Mouse (Mus musculus) naive thymus-derived CD4-positive, alpha-beta T cell, adult 2 months (primary cell): ENCODE results near the gene Pold2.

Source experiments
- DNase-seq: peaks from one replicate; pipeline ENCODE4 v3.0.0-alpha.2; 2011; ENCODE audit warnings: low read depth

Gene Pold2

DNA sequence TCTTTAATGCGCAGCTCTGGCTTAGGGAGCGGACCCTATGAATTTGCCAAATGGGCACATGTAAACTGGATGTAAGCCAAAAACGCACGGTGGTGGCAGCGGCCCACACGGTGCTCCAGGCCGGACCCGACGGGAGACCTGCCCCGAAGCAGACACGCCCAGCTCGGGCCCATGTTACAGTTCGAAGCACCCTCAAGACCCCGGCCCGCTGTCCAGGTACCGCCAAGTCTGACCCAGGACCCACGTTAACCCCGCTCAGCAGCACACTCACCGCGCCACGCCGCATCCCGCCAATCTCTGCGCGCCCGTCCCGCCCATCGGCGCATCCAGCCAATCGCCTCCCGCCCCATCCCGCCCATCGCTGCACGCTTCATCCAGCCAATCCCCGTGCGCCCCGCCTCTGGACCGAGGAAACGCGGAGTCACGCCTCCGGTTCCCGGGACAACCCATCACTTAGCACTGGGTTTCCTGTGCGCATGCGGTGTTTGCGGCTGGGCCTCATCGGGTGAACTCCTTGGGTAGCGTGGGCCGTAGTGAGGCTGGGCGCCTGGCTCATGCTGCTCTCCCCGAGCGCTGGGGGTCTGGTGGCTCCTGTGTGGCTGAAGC, at the start of gene Pold2:
TSS of gene Pold2 (minus strand) at position 372 of the 606 bp plus-strand sequence.
- peak; percentile 98 for DNase-seq

GRCm38 (mm10) chr11:5926696-5927220, 48.7 kb upstream of the Pold2 start:
- no peak for DNase-seq

DNA sequence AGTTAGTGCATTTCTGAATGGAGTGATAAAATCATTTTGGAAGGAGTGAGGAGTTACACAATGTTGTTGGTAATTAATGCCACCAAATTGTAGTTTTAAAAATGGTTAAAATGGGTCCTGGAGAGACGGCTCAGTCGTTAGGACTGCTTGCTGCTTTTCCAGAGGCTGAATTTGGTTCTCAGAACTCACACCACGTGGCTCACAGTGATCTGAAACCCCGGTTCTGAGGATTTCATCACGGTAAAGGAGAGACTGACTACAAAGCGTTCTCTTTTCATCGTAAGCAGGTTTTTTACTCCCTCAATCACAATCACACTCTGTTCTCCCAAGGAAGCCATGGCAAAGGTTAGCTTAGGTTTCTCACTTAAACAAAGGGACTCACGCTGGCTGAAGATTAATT, 46.6 kb upstream of the Pold2 start:
- DNase-seq: no peak

- DNase-seq: peak; percentile 50
Measured at GRCm38 (mm10) chr11:5920323-5920960, 42.4 kb upstream of the Pold2 start.

- DNase-seq: no peak
Measured at GRCm38 (mm10) chr11:5919606-5920005, 41.5 kb upstream of the Pold2 start.

GRCm38 (mm10) chr11:5918111-5918510, 40.0 kb upstream of the Pold2 start:
- no peak for DNase-seq

DNA sequence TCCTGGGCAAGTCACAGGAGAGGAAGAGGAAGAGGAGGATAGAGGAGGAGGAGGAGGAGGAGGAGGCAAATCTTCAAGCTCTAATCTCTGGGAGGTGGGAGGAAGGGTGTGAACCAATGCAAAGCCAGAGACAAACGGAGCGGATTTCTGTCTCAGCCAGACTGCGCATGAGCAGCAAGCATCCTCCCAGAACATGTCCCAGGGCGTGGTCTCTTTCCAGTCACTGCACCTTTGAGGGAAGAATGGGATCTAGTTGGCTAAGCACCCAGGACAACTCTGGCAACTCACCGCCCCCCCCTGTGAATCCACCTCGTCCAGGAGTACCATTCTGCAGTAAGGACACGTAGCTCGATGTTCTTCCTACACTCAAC, 38.1 kb upstream of the Pold2 start:
- DNase-seq: no peak

DNA sequence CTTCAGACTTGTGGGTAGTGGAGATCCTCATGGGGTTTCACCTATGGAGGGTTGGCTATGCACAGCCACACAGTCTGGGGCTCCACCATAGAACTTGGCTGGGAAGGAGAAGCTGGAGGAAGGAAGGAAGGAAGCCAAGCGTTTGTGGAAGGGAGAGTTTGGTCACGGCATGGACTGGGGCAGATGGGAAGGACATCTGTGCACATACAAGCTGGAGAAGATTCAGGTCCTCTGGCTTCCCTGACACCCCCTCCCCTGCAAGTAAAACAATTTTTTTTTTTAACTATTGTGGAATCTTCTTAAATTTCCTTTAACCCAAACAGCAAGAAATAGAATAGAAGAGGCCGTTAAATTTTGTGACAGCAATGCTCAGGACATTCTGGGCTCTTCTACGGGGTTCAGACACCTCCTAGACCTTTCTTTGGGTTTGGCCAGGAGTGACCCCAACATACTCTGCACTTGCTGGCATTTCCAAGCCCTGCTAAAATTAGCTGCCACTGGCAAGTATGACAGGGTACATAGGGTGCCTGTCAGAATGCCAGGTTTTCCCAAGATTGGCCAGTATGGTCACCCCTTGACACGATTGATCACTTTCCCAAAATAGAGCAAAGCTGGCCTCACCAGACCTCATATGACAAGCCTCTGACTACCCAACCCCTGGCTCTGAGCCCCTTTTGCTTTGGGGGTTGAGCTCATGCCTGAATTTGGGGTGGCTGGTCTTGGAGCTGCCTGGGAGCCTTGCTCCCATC, 37.5 kb upstream of the Pold2 start:
- no peak for DNase-seq

DNA sequence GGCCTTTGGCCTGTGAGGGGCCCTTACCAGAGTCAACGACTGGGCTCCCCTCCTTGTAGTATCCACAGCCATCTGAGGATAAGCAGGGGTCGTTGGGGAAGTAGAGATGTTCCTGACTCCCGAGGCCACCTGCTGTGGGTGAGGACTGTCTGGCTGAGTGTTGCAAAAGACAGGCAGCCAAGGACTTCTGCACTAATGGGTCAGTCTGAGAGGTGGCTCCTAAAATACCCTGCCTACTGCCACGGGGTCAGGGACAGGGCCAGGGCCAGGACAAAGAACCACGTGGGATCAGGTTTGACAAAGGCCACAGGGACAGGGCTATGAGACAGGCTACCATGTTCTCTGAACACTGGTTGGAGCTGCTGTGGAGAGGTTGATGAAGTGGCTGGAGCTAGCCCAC, 36.8 kb upstream of the Pold2 start:
- DNase-seq: no peak

- no peak for DNase-seq
Measured at GRCm38 (mm10) chr11:5913936-5914335, 35.8 kb upstream of the Pold2 start.

DNA sequence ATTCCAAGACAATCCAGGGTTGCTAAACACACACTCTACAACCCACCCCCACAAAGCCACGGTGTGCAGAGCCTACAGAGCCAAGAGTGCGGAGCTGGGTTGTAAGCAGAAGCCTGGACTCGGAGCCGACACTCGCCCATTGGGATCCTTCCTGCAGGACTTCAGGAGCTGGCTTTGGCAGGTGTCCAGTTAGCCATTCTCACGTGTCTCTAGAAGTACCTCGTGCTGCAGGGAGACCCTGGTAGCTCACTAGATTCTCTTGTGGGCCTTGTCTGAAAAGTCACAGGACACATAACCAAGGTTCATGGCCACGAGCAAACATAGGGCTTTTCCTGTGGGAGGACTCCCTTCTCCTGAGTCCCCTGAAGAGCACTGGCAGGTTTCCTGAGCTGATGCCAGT, 35.2 kb upstream of the Pold2 start:
- DNase-seq: no peak

GRCm38 (mm10) chr11:5912635-5913034, 34.5 kb upstream of the Pold2 start:
- peak; percentile 30 for DNase-seq

- no peak for DNase-seq
Measured at GRCm38 (mm10) chr11:5908642-5909041, 30.6 kb upstream of the Pold2 start.

DNA sequence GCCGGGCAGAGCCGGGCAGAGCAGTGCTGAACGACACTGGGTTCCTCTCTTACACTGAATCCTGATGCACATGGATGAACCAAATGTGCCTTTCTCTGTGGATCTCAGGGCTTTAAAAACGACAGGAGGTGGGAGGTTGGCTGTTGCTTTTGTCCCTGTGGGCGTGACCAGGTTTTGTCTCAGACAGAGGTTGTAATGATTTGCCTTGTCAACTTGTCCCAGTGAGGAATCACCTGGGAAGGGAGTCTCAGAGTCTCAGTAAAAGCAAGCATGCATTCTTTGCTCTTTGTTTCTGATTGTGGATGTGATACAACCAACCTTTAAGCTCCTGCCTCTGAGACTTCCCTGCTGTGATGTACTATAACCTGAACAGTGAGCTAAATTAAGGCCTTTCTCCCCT, 29.0 kb upstream of the Pold2 start:
- no peak for DNase-seq

DNA sequence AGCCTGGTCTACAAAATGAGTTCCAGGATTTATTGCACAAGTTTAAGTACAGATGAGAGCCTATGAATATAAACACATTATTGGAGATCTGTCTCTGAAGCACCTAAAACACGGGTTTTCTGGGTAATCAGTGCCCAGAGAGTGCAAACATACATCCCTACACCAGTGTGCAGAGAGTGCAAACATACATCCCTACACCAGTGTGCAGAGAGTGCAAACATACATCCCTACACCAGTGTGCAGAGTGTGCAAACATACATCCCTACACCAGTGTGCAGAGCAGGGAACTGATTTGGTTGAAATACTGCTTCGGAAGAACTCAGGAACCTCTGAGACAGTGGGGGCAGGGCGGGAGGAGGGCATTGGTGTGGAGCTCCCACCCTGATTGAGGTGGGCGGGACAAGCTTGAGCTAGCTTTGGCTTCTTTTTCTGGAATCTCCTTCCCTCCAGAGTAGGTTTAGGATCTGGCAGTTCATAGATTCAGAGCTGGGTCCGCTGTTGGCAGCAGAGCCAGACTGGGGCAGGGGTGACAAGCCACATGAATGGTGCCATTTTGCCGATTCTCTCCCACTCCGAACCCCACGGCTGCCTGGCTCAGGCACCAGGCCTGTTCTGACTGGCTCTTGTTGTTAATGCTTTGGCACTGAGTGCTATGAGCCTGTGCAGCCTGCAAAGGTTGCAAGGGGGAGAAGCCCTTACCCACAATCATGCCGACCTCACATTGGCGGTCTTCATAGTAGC, 27.9 kb upstream of the Pold2 start:
- DNase-seq: no peak

- no peak for DNase-seq
Measured at GRCm38 (mm10) chr11:5904871-5905270, 26.8 kb upstream of the Pold2 start.

- no peak for DNase-seq
Measured at GRCm38 (mm10) chr11:5904357-5904756, 26.3 kb upstream of the Pold2 start.

GRCm38 (mm10) chr11:5903844-5904243, 25.8 kb upstream of the Pold2 start:
- DNase-seq: no peak

DNA sequence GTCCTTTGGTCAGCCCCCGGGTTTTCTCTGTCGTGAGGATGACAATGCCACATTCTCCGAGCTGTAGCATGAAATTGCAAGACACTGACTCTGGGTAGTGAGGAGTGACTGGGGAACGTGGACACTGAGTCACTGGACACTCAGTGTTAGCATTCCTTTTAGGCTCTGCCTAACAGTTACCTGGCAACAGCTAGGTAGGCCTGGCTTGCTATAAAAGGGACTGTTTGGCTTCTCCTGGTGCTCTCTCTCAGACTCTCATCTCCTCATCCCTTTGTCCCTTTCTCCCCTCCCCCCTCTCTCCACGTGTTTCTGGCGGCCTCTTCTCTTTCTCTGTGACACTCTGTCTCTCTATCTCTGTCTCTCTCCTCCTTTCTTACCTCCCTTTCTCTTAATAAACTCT, 24.3 kb upstream of the Pold2 start:
- no peak for DNase-seq

- no peak for DNase-seq
Measured at GRCm38 (mm10) chr11:5901950-5902349, 23.9 kb upstream of the Pold2 start.

- DNase-seq: no peak
Measured at GRCm38 (mm10) chr11:5901320-5901719, 23.2 kb upstream of the Pold2 start.

GRCm38 (mm10) chr11:5899286-5899685, 21.2 kb upstream of the Pold2 start:
- DNase-seq: no peak

GRCm38 (mm10) chr11:5898531-5898930, 20.4 kb upstream of the Pold2 start, which contains the start of gene Myl7:
Myl7 (minus strand) TSS chr11:5898782.
- DNase-seq: no peak
